Mouse (Mus musculus): ENCODE measurements at regions not wholly inside any gene's neighbourhood (a gene's known extent, or its start where the extent isn't known, plus 50 kb on each side); places are given as distances from the start of the nearest gene placed in this dataset.

DNA sequence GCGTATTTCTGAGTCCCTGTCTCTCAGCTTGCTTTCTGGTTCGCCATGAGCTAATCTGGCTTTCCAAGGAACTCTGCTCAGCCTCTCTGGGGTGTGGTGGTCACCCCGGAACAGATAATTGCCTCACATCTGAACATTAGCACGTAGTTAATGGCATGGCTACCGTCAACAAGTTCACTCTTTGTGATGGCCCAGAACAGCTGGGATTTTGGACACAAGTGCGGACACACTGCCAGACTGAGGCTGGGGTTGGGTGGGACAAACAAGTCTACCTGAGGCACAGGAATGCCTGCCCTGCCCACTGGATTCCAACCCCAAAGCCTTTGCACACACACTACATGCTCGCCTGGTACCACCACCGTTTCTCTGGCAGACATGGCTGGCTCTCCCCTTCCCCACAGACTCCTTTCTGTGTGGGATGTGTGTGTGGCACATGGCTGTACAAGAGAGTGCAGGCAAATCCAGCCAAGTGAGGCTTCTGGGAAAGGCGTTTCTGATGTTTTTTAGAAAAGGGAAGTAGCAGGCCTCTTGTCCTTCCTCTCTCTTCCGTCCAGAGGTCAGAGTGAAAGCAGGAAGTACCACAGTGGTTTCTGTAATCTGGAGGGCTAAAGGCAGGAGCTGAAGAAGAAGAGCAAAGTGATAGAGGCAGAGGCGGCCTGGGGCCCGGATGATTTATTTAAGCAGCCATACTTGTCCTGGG is 74.6 kb upstream of the Sertad2 start:
- 84% methylated on average over 12 of the region's 12 CpGs for WGBS
- Histone ChIP-seq H3K36me3 (no peaks in the 10 kb centered on the region), H3K27me3 (ENCODE audit: insufficient read depth, poor library complexity, severe bottlenecking) (peaks cover 18% of the 10 kb centered on the region), H3K4me3 (no peak overlapping the region), H3K4me1 (replicated peaks) (peaks cover 7% of the 10 kb centered on the region), H3K9me3 (no peaks in the 10 kb centered on the region), H3K27ac (no peak overlapping the region; the same call in 1 of the 2 replicates)
- DNase-seq (ENCODE audit: low spot score), result no peak

DNA sequence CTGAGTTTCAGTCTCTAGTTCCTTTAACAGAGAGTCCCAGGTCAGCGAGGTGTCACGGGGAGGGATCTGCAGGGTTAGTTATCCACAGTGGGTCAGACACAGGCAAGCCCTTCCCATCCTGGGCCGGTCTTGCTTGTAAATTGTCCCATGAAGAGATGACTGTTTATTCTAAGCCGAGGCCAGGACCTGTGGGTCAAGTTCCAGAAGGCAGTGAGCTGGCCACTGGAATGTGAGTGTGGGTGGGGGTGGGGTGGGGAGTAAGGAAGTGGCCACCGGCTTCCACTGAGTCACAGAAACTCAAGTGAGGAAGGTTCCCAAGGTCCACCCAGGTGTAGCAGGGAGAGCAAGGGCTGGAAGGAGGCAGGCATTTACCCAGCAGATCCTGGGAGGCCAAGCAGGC is 73.7 kb upstream of the Sertad2 start:
- H3K27me3 ChIP-seq (ENCODE audit: insufficient read depth, poor library complexity, severe bottlenecking), result peaks cover 18% of the 10 kb centered on the region
- H3K27ac ChIP-seq, result peak overlapping the region; percentile 45; the same call in 1 of the 2 replicates
- H3K36me3 ChIP-seq, result no peaks in the 10 kb centered on the region
- H3K4me3 ChIP-seq, result no peak overlapping the region
- H3K9me3 ChIP-seq, result no peaks in the 10 kb centered on the region
- peaks cover 7% of the 10 kb centered on the region for H3K4me1 ChIP-seq (replicated peaks)
- 51% methylated on average over 5 of the region's 5 CpGs for WGBS
- peak; percentile 29 for DNase-seq (ENCODE audit: low spot score)

DNA sequence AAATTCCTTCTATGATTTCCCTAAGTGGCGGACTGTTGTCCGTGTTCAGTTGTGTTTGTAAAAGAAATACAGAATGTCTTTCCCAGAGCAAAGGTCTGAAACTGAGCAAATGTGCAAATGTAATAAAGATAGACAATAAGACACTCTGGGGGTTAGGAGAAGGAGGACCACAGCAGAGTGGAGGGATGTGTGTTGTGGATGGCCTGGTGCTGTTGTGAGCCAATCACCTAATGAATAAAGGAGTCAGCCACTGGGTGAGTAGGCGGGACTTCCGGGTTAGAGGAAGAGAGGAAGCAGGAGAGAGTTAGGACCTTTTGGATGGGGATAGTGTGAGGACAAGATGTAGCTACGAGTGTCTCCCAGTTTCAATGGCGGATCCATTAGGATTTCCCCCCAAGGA is 72.7 kb upstream of the Sertad2 start:
- no peak for DNase-seq (ENCODE audit: low spot score)
- 88% methylated on average over 6 of the region's 6 CpGs for WGBS
- Histone ChIP-seq H3K36me3 (no peaks in the 10 kb centered on the region), H3K27me3 (ENCODE audit: insufficient read depth, poor library complexity, severe bottlenecking) (peaks cover 12% of the 10 kb centered on the region), H3K4me1 (replicated peaks) (peaks cover 7% of the 10 kb centered on the region), H3K9me3 (no peaks in the 10 kb centered on the region), H3K4me3 (no peak overlapping the region), H3K27ac (no peak overlapping the region)

DNA sequence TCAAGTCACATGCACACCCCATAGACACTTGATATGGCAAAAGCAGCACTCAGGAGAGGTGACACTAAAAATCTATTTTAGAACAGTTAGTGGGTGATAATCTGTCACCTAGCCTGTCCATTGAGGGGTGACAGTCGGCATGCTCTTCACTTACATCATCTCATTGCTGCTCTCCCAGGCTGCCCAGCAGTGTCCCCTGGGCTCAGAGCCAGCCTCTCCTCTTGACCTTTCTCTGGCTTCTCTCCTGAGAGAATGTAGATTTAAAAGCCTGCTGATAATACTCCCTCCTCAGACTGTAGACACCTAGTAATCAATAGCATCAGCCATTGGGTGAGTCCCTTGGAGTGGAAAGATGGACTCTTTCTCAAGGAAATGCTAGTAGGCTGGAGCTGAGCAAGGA is 70.7 kb upstream of the Sertad2 start:
- H3K4me1 ChIP-seq (replicated peaks), result peaks cover 10% of the 10 kb centered on the region
- H3K4me3 ChIP-seq, result no peak overlapping the region
- no peak for DNase-seq (ENCODE audit: low spot score)
- 85% methylated on average over 1 of the region's 1 CpGs for whole genome bisulfite sequencing
- H3K36me3 ChIP-seq, result no peaks in the 10 kb centered on the region
- H3K27me3 ChIP-seq (ENCODE audit: insufficient read depth, poor library complexity, severe bottlenecking), result no peaks in the 10 kb centered on the region
- H3K27ac ChIP-seq, result no peak overlapping the region
- H3K9me3 ChIP-seq, result no peaks in the 10 kb centered on the region

DNA sequence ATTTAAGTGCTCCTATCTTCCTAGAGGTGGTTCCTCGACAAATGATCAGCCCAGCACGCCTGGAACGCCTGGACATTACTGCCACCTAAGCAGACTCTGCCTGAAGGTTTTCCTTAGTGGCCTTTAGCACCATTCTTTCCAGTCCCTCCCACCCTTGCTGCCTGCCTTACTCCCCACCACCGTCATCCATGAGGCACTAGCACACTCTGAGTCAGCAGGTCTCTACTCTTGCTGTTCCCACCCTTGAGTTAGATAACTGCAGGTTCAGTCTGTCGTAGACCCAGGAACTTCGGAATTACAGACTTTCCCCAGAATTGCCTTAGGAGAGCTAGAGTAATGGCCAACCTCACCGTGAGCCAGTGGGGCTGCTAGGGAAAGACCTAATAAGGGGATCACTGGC is 67.4 kb upstream of the Sertad2 start:
- H3K36me3 ChIP-seq, result no peaks in the 10 kb centered on the region
- DNase-seq (ENCODE audit: low spot score), result no peak
- H3K9me3 ChIP-seq, result peaks cover 10% of the 10 kb centered on the region
- no peaks in the 10 kb centered on the region for H3K27me3 ChIP-seq (ENCODE audit: insufficient read depth, poor library complexity, severe bottlenecking)
- peaks cover 9% of the 10 kb centered on the region for H3K4me1 ChIP-seq (replicated peaks)
- H3K4me3 ChIP-seq, result no peak overlapping the region
- 87% methylated on average over 7 of the region's 7 CpGs for WGBS
- H3K27ac ChIP-seq, result no peak overlapping the region

DNA sequence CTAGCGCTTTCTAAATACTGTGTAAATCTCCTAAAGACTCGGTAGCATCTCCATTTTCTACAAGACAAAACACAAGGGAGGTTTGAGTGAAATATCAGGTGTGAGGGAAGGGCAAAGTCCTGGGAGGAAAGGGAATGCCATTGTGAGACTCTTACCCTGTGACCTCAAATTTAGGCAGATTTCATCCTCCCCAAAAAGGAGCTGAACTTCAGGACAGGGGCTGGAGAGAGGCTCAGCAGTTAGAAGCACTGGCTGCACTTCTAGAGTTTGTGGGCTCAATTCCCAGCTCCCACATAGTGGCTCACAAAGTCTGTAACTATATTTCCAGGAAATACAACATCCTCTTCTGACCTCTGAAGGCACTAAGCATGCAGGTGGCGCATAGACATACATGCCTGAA is 66.6 kb upstream of the Sertad2 start:
- peaks cover 9% of the 10 kb centered on the region for H3K4me1 ChIP-seq (replicated peaks)
- no peak overlapping the region for H3K27ac ChIP-seq
- no peak for DNase-seq (ENCODE audit: low spot score)
- WGBS, result 91% methylated on average over 3 of the region's 3 CpGs
- no peaks in the 10 kb centered on the region for H3K36me3 ChIP-seq
- peaks cover 10% of the 10 kb centered on the region for H3K9me3 ChIP-seq
- H3K27me3 ChIP-seq (ENCODE audit: insufficient read depth, poor library complexity, severe bottlenecking), result no peaks in the 10 kb centered on the region
- H3K4me3 ChIP-seq, result no peak overlapping the region

DNA sequence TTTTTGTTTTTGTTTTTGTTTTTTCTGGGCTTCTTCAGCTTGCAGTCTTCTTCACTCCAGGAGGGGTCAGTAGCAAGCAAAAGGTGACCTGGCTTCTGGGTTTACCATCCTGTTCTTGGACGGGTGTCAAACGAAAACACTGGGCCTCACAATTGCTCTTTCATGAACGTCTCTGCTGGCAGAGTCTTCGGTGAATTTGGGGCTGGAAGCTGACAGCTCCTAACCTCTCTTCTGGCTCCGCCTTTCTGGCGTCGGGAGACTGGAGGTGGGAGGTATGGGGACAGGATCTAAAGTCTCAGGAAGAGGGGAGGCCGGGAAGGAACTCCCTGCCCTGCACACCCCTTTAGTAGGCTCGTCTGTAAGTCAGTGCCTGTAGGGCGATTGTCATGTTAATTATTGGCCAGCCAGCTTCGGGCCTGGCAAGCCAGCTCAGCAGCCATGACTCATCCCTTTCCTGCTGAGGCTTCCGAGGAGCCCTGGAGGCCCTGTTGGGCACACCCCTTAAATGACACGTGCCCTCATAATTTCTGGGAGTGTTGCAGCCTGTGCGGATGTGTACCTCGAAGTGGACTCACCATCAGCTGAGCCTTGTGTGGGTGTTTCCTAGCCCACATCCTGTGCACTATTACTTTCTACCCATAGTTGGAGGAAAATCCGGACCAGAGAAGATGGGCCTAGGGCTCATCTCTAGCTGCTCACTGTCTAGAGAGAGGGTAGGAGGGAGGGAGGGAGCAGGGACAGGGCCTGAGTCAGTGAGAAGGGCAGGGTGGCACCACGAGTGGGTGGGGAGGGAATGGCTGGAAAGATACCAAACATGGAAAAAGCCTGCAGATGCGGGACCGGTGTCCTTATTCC is 65.6 kb upstream of the Sertad2 start:
- peaks cover 10% of the 10 kb centered on the region for H3K9me3 ChIP-seq
- peak overlapping the region; percentile 70 for H3K27ac ChIP-seq
- peak; percentile 64 for DNase-seq (ENCODE audit: low spot score)
- peak overlapping the region; percentile 32 for H3K4me3 ChIP-seq
- WGBS, result 14% methylated on average over 19 of the region's 19 CpGs
- peaks cover 9% of the 10 kb centered on the region for H3K4me1 ChIP-seq (replicated peaks)
- H3K36me3 ChIP-seq, result no peaks in the 10 kb centered on the region
- H3K27me3 ChIP-seq (ENCODE audit: insufficient read depth, poor library complexity, severe bottlenecking), result no peaks in the 10 kb centered on the region

DNA sequence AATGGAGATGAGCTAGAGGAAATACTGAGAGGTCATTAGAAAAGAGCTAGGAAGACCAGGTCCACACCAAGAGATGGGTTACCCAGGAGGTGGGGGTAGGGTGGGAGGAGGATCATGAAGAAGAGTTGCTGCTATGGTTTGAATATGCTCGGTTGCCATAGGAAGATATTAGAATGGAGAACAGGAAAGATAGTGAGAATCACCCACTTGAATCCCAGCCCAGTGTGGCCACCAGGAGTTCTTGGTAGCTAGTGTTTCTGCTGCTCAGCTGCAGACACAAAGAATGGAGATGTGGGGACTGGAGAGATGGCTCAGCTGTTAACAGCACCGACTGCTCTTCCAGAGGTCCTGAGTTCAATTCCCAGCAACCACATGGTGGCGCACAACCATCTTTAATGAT is 62.4 kb upstream of the Sertad2 start:
- Histone ChIP-seq H3K27me3 (ENCODE audit: insufficient read depth, poor library complexity, severe bottlenecking) (no peaks in the 10 kb centered on the region), H3K27ac (no peak overlapping the region), H3K4me1 (replicated peaks) (peaks cover 9% of the 10 kb centered on the region), H3K4me3 (no peak overlapping the region), H3K36me3 (no peaks in the 10 kb centered on the region), H3K9me3 (peaks cover 10% of the 10 kb centered on the region)
- DNase-seq (ENCODE audit: low spot score), result no peak
- WGBS, result 88% methylated on average over 3 of the region's 3 CpGs

DNA sequence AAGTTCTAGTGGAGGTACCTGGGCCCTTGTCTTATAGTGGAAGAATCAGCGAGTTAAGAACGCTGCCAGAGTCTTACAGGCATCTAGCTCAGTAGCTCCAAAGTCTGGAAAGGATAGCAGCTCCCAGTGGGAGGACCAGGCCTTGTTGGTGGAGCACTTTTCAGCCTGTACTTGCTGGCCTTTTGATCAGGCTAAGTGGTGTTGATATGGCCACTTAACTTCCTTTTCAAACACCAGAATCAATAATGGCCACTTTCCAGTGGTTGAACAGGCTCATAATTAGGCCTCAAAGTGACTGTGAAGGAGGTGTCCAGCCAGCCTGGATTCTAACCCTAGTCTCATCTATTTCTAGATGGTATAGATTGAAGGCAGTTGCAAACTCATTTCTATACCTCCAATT is 57.7 kb upstream of the Sertad2 start:
- 95% methylated on average over 2 of the region's 2 CpGs for WGBS
- DNase-seq (ENCODE audit: low spot score), result no peak

More for the DNA sequence above, 57.7 kb upstream of the Sertad2 start:
- Histone ChIP-seq H3K4me1 (replicated peaks) (no peaks in the 10 kb centered on the region), H3K36me3 (no peaks in the 10 kb centered on the region), H3K27me3 (ENCODE audit: insufficient read depth, poor library complexity, severe bottlenecking) (no peaks in the 10 kb centered on the region), H3K27ac (no peak overlapping the region), H3K9me3 (no peaks in the 10 kb centered on the region), H3K4me3 (no peak overlapping the region)
